10 mouse cellular contexts compared by ENCODE assay signal in the genomic region with DNA sequence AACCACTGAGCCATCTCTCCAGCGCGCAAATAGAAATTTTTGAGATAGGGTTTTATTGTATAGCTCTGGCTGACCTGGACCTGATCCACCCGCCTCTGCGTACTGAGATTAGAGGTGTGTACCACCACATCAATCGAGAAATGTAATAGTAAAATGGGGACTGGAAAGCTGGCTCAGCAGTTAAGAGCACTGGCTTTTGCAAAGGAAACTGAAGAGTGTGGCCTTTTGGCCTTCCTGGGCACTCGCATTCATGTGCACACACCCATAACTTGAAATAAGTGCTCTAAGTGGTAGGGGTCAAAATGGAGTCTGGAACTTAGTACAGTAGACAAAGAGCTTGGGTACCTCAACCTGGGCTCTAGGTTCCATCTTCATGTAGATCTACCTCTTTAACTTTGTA. TPM values are rescaled to one million over a fixed set of nuclear protein-coding genes. Genes with fewer than 3 reads are reported as not detected.
DNase-seq lines count a peak whose midpoint lies in the region; ATAC-seq and TF ChIP-seq lines count a peak whose summit lies in the region.
"Had no signal": no experiment of that assay in that cellular context is flagged by ENCODE, and none has a peak within 500 bp of the region (broad histone marks: within the 10 kb centered on the region; RNA-seq: fewer than 3 reads in every experiment).

No protein-coding gene starts in this region.

- ATAC-seq in forebrain, embryonic 13.5 days: no peak
- no peak for ATAC-seq in forebrain, postnatal 0 days
- no peak for ATAC-seq in lung, embryonic 14.5 days (ENCODE audit: insufficient read depth)
- ATAC-seq in hindbrain, embryonic 16.5 days: no peak
- no peak for ATAC-seq in midbrain, embryonic 13.5 days

- no peak for DNase-seq in forebrain, postnatal 0 days
- no peak for DNase-seq in lung, embryonic 14.5 days
- DNase-seq in lung, postnatal 4 days: no peak
- DNase-seq in adrenal gland, adult 2 months: no peak
- no peak for DNase-seq in frontal cortex, postnatal 14 days (ENCODE audit: low spot score in 2 of 2)

- H3K4me2 ChIP-seq in forebrain, embryonic 13.5 days: peak overlapping the region; percentile 78
- H3K4me2 ChIP-seq in forebrain, postnatal 0 days (ENCODE audit: low read depth): no peak overlapping the region
- peak overlapping the region; percentile 78 for H3K4me2 ChIP-seq in lung, embryonic 14.5 days
- peak overlapping the region; percentile 14; the same call in 1 of the 2 replicates for H3K4me2 ChIP-seq in hindbrain, embryonic 16.5 days (ENCODE audit: low read length)
- H3K4me2 ChIP-seq in midbrain, embryonic 13.5 days (replicated peaks): peak overlapping the region; percentile 69

- no peak overlapping the region for H3K9ac ChIP-seq in forebrain, embryonic 13.5 days
- no peak overlapping the region for H3K9ac ChIP-seq in forebrain, postnatal 0 days
- peak overlapping the region; percentile 10; the same call in 1 of the 2 replicates for H3K9ac ChIP-seq in lung, embryonic 14.5 days
- H3K9ac ChIP-seq in hindbrain, embryonic 16.5 days (ENCODE audit: low read depth, low read length): no peak overlapping the region
- no peak overlapping the region for H3K9ac ChIP-seq in midbrain, embryonic 13.5 days (replicated peaks)

- H3K4me1 ChIP-seq in forebrain, embryonic 13.5 days: peaks cover 39% of the 10 kb centered on the region
- peaks cover 16% of the 10 kb centered on the region for H3K4me1 ChIP-seq in forebrain, postnatal 0 days (ENCODE audit: insufficient read depth)
- peaks cover 4% of the 10 kb centered on the region; the same call in 1 of the 2 replicates for H3K4me1 ChIP-seq in lung, embryonic 14.5 days (ENCODE audit: insufficient read depth)
- H3K4me1 ChIP-seq in hindbrain, embryonic 16.5 days (ENCODE audit: control insufficient read depth, insufficient read depth, low read depth, low read length): peaks cover 21% of the 10 kb centered on the region
- H3K4me1 ChIP-seq in midbrain, embryonic 13.5 days (replicated peaks): peaks cover 46% of the 10 kb centered on the region

- H3K27me3 ChIP-seq in forebrain, embryonic 13.5 days: no peaks in the 10 kb centered on the region
- H3K27me3 ChIP-seq in forebrain, postnatal 0 days (ENCODE audit: insufficient read depth, low read length): no peaks in the 10 kb centered on the region
- no peaks in the 10 kb centered on the region for H3K27me3 ChIP-seq in lung, embryonic 14.5 days (ENCODE audit: insufficient read depth, low read length)
- no peaks in the 10 kb centered on the region for H3K27me3 ChIP-seq in hindbrain, embryonic 16.5 days (replicated peaks; ENCODE audit: control insufficient read depth, insufficient read depth, low read length)
- no peaks in the 10 kb centered on the region for H3K27me3 ChIP-seq in midbrain, embryonic 13.5 days

- no peak for TF ChIP-seq CTCF in forebrain, postnatal 0 days (IDR thresholded peaks at IDR 0.05; ENCODE audit: low read depth)
- no peak for TF ChIP-seq CTCF in lung, embryonic 14.5 days (IDR thresholded peaks at IDR 0.05; ENCODE audit: low read depth)

- no peak overlapping the region for H3K4me3 ChIP-seq in forebrain, embryonic 13.5 days
- H3K4me3 ChIP-seq in forebrain, postnatal 0 days (ENCODE audit: low read depth, low read length): no peak overlapping the region
- H3K4me3 ChIP-seq in lung, embryonic 14.5 days (ENCODE audit: low read depth, low read length): no peak overlapping the region
- no peak overlapping the region for H3K4me3 ChIP-seq in hindbrain, embryonic 16.5 days (ENCODE audit: low read length)
- H3K4me3 ChIP-seq in midbrain, embryonic 13.5 days (replicated peaks): 0 out of 2 replicates have a peak overlapping the region, but pooled peaks have one; percentile 6

- H3K9me3 ChIP-seq in forebrain, embryonic 13.5 days (replicated peaks): no peaks in the 10 kb centered on the region
- H3K9me3 ChIP-seq in forebrain, postnatal 0 days (ENCODE audit: low read length): no peaks in the 10 kb centered on the region
- no peaks in the 10 kb centered on the region for H3K9me3 ChIP-seq in lung, embryonic 14.5 days (ENCODE audit: low read depth, low read length)
- no peaks in the 10 kb centered on the region for H3K9me3 ChIP-seq in hindbrain, embryonic 16.5 days (ENCODE audit: control insufficient read depth, low read length)
- no peaks in the 10 kb centered on the region for H3K9me3 ChIP-seq in midbrain, embryonic 13.5 days

- no peak overlapping the region for H3K27ac ChIP-seq in forebrain, embryonic 13.5 days
- no peak overlapping the region for H3K27ac ChIP-seq in forebrain, postnatal 0 days (ENCODE audit: low read depth, low read length)
- H3K27ac ChIP-seq in lung, embryonic 14.5 days (ENCODE audit: low read depth): no peak overlapping the region
- H3K27ac ChIP-seq in hindbrain, embryonic 16.5 days (ENCODE audit: low read depth, low read length): no peak overlapping the region
- H3K27ac ChIP-seq in midbrain, embryonic 13.5 days: no peak overlapping the region

- H3K36me3 ChIP-seq in forebrain, embryonic 13.5 days (ENCODE audit: poor library complexity, severe bottlenecking): peaks cover 33% of the 10 kb centered on the region
- H3K36me3 ChIP-seq in forebrain, postnatal 0 days (ENCODE audit: insufficient read depth): peaks cover 6% of the 10 kb centered on the region; the same call in 1 of the 2 replicates
- H3K36me3 ChIP-seq in lung, embryonic 14.5 days (ENCODE audit: insufficient read depth): peaks cover 47% of the 10 kb centered on the region
- H3K36me3 ChIP-seq in hindbrain, embryonic 16.5 days (ENCODE audit: control insufficient read depth, insufficient read depth, low read length): no peaks in the 10 kb centered on the region
- peaks cover 27% of the 10 kb centered on the region for H3K36me3 ChIP-seq in midbrain, embryonic 13.5 days

- 90% methylated on average over 6 of the region's 6 CpGs for WGBS in forebrain, embryonic 13.5 days
- 94% methylated on average over 6 of the region's 6 CpGs for WGBS in forebrain, postnatal 0 days
- 90% methylated on average over 6 of the region's 6 CpGs for WGBS in lung, embryonic 14.5 days
- 91% methylated on average over 6 of the region's 6 CpGs for WGBS in hindbrain, embryonic 16.5 days
- 93% methylated on average over 6 of the region's 6 CpGs for WGBS in midbrain, embryonic 13.5 days

RNA-seq across cellular contexts. Expression of a gene that starts 2.8 kb away (rescaled TPM):
- 3.8 and 5.1 TPM in 2 replicates for polyA plus RNA-seq in forebrain, embryonic 13.5 days (2015; fragmentation: Nextera tagmentation; extraction: Ambion mirVana)
- 4.9 and 7.2 TPM in 2 replicates for total RNA-seq in forebrain, postnatal 0 days (2014; rRNA removed)
- 2.4 and 3.3 TPM in 2 replicates for polyA plus RNA-seq in forebrain, postnatal 0 days (2015; fragmentation: Nextera tagmentation; extraction: Ambion mirVana)
- 2.0 and 2.6 TPM in 2 replicates for polyA plus RNA-seq in lung, embryonic 14.5 days (2014; fragmentation: Nextera tagmentation; extraction: Ambion mirVana)
- polyA plus RNA-seq in hindbrain, embryonic 16.5 days (2015; fragmentation: Nextera tagmentation; extraction: Ambion mirVana): 3.5 and 3.6 TPM in 2 replicates
- 5.0 and 5.3 TPM in 2 replicates for polyA plus RNA-seq in midbrain, embryonic 13.5 days (2015; fragmentation: Nextera tagmentation; extraction: Ambion mirVana)
- 1 to 10 TPM; 1.5 to 2.4 TPM for total RNA-seq in adrenal gland, adult 2 months (2021)
- polyA plus RNA-seq in adrenal gland, adult 2 months (2012; rRNA removed): 0.65 and 0.95 TPM in 2 replicates

RNA-seq across cellular contexts. Expression of a gene that starts 2.8 kb away (rescaled TPM):
- polyA plus RNA-seq in forebrain, embryonic 13.5 days (2015; fragmentation: Nextera tagmentation; extraction: Ambion mirVana): 320 and 349 TPM in 2 replicates
- total RNA-seq in forebrain, postnatal 0 days (2014; rRNA removed): 63.4 and 69.9 TPM in 2 replicates
- 215 and 267 TPM in 2 replicates for polyA plus RNA-seq in forebrain, postnatal 0 days (2015; fragmentation: Nextera tagmentation; extraction: Ambion mirVana)
- 628 and 649 TPM in 2 replicates for polyA plus RNA-seq in lung, embryonic 14.5 days (2014; fragmentation: Nextera tagmentation; extraction: Ambion mirVana)
- 379 and 403 TPM in 2 replicates for polyA plus RNA-seq in hindbrain, embryonic 16.5 days (2015; fragmentation: Nextera tagmentation; extraction: Ambion mirVana)
- 373 and 395 TPM in 2 replicates for polyA plus RNA-seq in midbrain, embryonic 13.5 days (2015; fragmentation: Nextera tagmentation; extraction: Ambion mirVana)
- 100 to 1,000 TPM; 385 to 421 TPM for total RNA-seq in adrenal gland, adult 2 months (2021)
- polyA plus RNA-seq in adrenal gland, adult 2 months (2012; rRNA removed): 1,644 and 2,044 TPM in 2 replicates

RNA-seq across cellular contexts. Expression of a gene that starts 27.7 kb away (rescaled TPM):
- polyA plus RNA-seq in forebrain, embryonic 13.5 days (2015; fragmentation: Nextera tagmentation; extraction: Ambion mirVana): 1.7 and 2.1 TPM in 2 replicates
- total RNA-seq in forebrain, postnatal 0 days (2014; rRNA removed): 0.23 TPM in 1 of 2 replicates, not detected in the other
- 1.2 and 1.4 TPM in 2 replicates for polyA plus RNA-seq in forebrain, postnatal 0 days (2015; fragmentation: Nextera tagmentation; extraction: Ambion mirVana)
- polyA plus RNA-seq in lung, embryonic 14.5 days (2014; fragmentation: Nextera tagmentation; extraction: Ambion mirVana): 9.0 and 10.4 TPM in 2 replicates
- polyA plus RNA-seq in hindbrain, embryonic 16.5 days (2015; fragmentation: Nextera tagmentation; extraction: Ambion mirVana): 2.4 and 3.0 TPM in 2 replicates
- 2.2 and 2.4 TPM in 2 replicates for polyA plus RNA-seq in midbrain, embryonic 13.5 days (2015; fragmentation: Nextera tagmentation; extraction: Ambion mirVana)
- under 1 TPM; 0.35 to 0.63 TPM for total RNA-seq in adrenal gland, adult 2 months (2021)
- 0.20 and 0.23 TPM in 2 replicates for polyA plus RNA-seq in adrenal gland, adult 2 months (2012; rRNA removed)
- total RNA-seq: hematopoietic stem cell, adult 5-6 weeks; left cerebral cortex, adult 18-20 months had no signal

RNA-seq across cellular contexts. Expression of a gene that starts 29.4 kb away (rescaled TPM):
- polyA plus RNA-seq in forebrain, embryonic 13.5 days (2015; fragmentation: Nextera tagmentation; extraction: Ambion mirVana): not detected in 2 replicates
- total RNA-seq in forebrain, postnatal 0 days (2014; rRNA removed): not detected in 2 replicates
- polyA plus RNA-seq in forebrain, postnatal 0 days (2015; fragmentation: Nextera tagmentation; extraction: Ambion mirVana): not detected in 2 replicates
- 0.24 TPM in 1 of 2 replicates, not detected in the other for polyA plus RNA-seq in lung, embryonic 14.5 days (2014; fragmentation: Nextera tagmentation; extraction: Ambion mirVana)
- polyA plus RNA-seq in hindbrain, embryonic 16.5 days (2015; fragmentation: Nextera tagmentation; extraction: Ambion mirVana): 0.03 and 0.04 TPM in 2 replicates
- polyA plus RNA-seq in midbrain, embryonic 13.5 days (2015; fragmentation: Nextera tagmentation; extraction: Ambion mirVana): 0.04 TPM in 1 of 2 replicates, not detected in the other
- total RNA-seq in adrenal gland, adult 2 months (2021): under 1 TPM in 1 of 2 experiments, not detected in 1; 0.31 TPM
- polyA plus RNA-seq in adrenal gland, adult 2 months (2012; rRNA removed): 0.07 and 0.16 TPM in 2 replicates
- total RNA-seq: hematopoietic stem cell, adult 5-6 weeks had no signal

RNA-seq across cellular contexts. Expression of a gene that starts 32.6 kb away (rescaled TPM):
- 420 and 494 TPM in 2 replicates for polyA plus RNA-seq in forebrain, embryonic 13.5 days (2015; fragmentation: Nextera tagmentation; extraction: Ambion mirVana)
- total RNA-seq in forebrain, postnatal 0 days (2014; rRNA removed): 323 and 378 TPM in 2 replicates
- polyA plus RNA-seq in forebrain, postnatal 0 days (2015; fragmentation: Nextera tagmentation; extraction: Ambion mirVana): 303 and 370 TPM in 2 replicates
- polyA plus RNA-seq in lung, embryonic 14.5 days (2014; fragmentation: Nextera tagmentation; extraction: Ambion mirVana): 488 and 525 TPM in 2 replicates
- polyA plus RNA-seq in hindbrain, embryonic 16.5 days (2015; fragmentation: Nextera tagmentation; extraction: Ambion mirVana): 254 and 262 TPM in 2 replicates
- polyA plus RNA-seq in midbrain, embryonic 13.5 days (2015; fragmentation: Nextera tagmentation; extraction: Ambion mirVana): 388 and 391 TPM in 2 replicates
- total RNA-seq in adrenal gland, adult 2 months (2021): 100 to 1,000 TPM; 272 to 371 TPM
- polyA plus RNA-seq in adrenal gland, adult 2 months (2012; rRNA removed): 275 and 332 TPM in 2 replicates
